Mouse (Mus musculus) cortical plate, adult 2 months (tissue): ENCODE measurements around the gene Cacna2d1.

Experiments used
- CTCF ChIP-seq: fragments of 200-500 bp; IDR thresholded peaks from 2 replicates; pipeline ENCODE4 v1.5.1; 2011; ENCODE audit warnings: mild to moderate bottlenecking, control low read depth, low read length; ENCODE audit not compliant: insufficient read depth; ENCODE audit errors: extremely low read depth
- POLR2A ChIP-seq: fragments of 200-500 bp; IDR thresholded peaks from 2 replicates; pipeline ENCODE4 v1.6.1; 2011; ENCODE audit warnings: mild to moderate bottlenecking, low read length, control low read depth; ENCODE audit not compliant: insufficient read depth; ENCODE audit errors: extremely low read depth

GRCm38 (mm10) chr5:15979225-15979624, 44.7 kb downstream of the Cacna2d1 start:
- TF ChIP-seq POLR2A (no peak), CTCF (no peak)
